Mouse (Mus musculus): ENCODE measurements around the gene Tmx1.

Tmx1 gene

GRCm38 (mm10) chr12:70452726-70453645 lies at the start of gene Tmx1:
Gene Tmx1 (plus strand): TSS chr12:70453095.
- WGBS: under 1% methylated on average over 58 of the region's 58 CpGs

- 25% methylated on average over 6 of the region's 6 CpGs for WGBS
Observed at GRCm38 (mm10) chr12:70404327-70404726, 48.6 kb upstream of the Tmx1 start.

DNA sequence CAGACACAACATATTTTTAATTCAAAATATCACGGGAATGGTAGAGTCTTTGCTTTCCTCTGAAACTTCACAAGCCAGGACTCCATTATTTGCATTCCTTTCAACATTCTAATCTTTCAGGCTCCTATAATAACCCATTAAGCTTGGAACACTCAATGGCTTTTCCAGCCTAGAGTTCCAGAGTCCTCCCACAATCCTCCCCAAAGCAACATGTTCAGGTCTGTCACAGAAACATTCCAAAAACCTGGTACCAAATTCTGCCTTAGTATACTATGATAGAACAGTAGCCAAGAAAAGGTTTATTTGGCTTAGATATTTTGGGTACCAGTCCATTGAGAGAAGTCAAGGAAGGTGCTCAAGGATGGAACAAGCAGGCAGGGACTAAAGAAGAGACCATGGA lies 44.5 kb upstream of the Tmx1 start:
- 48% methylated on average over 1 of the region's 1 CpGs for WGBS

GRCm38 (mm10) chr12:70409600-70409999 lies 43.3 kb upstream of the Tmx1 start:
- WGBS: 45% methylated on average over 2 of the region's 2 CpGs

- 65% methylated on average over 1 of the region's 1 CpGs for WGBS
Observed at GRCm38 (mm10) chr12:70420216-70420615, 32.7 kb upstream of the Tmx1 start.

DNA sequence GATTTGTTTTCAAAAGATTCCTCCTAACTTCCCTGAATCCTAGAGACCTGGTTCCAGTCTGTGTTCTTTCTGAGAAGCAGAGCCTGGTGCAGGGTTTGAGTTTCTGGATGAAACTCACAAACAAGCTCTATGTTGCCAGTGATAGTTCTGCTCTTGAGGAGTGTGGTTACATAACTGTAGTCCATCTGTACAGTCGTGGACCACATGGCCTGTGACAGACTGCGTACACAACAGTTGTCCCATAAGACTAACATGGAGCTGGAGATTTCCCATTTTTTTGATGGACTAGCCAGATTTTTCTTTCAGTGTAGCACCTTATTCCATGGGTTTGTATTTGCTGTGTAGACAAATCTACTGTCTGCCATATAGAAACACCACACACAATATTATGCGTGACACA lies 31.9 kb upstream of the Tmx1 start:
- 74% methylated on average over 3 of the region's 3 CpGs for whole genome bisulfite sequencing

DNA sequence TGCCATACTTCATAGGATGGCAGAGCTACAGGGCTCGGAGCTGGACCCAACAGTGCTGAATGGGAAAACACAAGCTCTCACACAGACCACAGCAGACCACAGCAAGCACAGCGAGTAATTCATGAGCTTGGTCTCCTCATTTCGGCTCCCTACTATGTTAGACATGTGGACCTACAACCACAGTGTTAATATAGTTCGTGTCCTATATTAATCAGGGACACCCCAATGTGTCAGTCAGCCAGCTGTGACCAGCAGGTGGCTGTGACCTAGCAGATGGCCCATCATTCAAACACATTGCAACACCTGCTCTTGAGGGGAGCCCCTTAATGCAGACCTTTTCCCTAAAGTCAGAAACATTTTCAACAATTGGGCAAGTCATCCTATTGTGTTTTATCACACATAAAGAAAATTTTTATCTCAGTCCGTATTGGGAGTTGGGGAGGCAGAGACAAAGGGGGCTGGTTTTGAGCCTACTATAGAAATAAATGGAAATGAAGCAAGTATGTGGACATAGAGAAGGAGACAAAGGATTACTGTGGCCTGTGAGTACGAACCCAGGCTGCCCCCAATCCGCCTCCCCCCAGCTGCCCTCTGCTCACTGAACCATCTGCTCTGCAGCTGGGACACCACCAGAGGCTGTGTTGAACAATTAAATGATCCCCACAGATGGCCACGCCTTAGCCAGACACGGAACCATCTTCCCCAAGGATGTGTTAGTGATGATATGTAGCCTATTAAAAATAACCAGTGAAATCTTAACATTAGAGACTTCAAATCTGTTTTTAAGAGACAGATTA lies 30.4 kb upstream of the Tmx1 start:
- WGBS: 62% methylated on average over 9 of the region's 9 CpGs

- WGBS: 86% methylated on average over 3 of the region's 3 CpGs
Observed at GRCm38 (mm10) chr12:70427885-70428284, 25.0 kb upstream of the Tmx1 start.

DNA sequence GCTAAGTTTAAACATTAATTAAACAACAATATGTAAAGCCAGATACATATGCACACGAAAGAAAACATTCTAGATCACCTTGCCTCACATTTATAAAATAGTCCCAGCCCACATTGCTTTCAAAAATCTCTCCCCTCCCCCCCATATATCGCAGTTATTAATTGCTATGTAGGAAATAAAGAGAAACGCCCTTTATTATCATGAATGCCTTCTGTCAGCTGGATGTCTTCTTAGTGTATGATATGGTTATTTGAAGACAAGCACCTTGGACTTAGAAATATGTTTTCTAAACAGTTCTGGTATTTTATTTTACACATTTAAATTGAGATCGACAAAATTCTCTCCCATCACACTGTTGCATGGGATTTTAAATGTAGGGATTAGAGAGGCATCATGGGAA lies 23.3 kb upstream of the Tmx1 start:
- WGBS: 87% methylated on average over 4 of the region's 4 CpGs

GRCm38 (mm10) chr12:70430307-70430950 lies 22.5 kb upstream of the Tmx1 start:
- 15% methylated on average over 8 of the region's 8 CpGs for WGBS

- 18% methylated on average over 5 of the region's 5 CpGs for WGBS
Observed at GRCm38 (mm10) chr12:70431428-70431827, 21.5 kb upstream of the Tmx1 start.

GRCm38 (mm10) chr12:70451533-70451932 lies 1.4 kb upstream of the Tmx1 start:
- whole genome bisulfite sequencing: 95% methylated on average over 3 of the region's 3 CpGs

GRCm38 (mm10) chr12:70452143-70452542 lies 752 bp upstream of the Tmx1 start:
- WGBS: 78% methylated on average over 2 of the region's 2 CpGs

- 67% methylated on average over 8 of the region's 8 CpGs for WGBS
Observed at GRCm38 (mm10) chr12:70455226-70455625, 2.3 kb downstream of the Tmx1 start.

- 86% methylated on average over 1 of the region's 1 CpGs for WGBS
Observed at GRCm38 (mm10) chr12:70459546-70459945, 6.7 kb downstream of the Tmx1 start.

DNA sequence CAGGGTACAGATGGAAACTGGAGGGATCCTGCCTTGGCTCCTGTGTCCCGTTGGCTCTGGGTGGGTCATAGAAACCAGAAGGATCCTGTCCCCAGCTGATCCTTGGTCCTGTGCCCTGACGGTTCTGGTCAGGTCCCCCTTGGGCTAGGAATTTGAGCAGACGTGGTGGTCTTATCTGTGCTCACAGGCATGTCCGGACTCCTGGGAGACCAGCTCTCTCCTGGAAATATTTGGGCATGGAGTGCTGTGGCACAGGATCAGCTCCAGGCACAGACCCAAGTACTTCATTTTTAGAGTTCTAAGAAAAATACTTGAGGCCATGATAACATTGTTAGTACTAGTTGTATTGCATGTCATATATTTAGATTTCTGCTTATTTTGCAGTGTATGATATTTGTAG lies 11.1 kb downstream of the Tmx1 start:
- WGBS: 69% methylated on average over 4 of the region's 4 CpGs

DNA sequence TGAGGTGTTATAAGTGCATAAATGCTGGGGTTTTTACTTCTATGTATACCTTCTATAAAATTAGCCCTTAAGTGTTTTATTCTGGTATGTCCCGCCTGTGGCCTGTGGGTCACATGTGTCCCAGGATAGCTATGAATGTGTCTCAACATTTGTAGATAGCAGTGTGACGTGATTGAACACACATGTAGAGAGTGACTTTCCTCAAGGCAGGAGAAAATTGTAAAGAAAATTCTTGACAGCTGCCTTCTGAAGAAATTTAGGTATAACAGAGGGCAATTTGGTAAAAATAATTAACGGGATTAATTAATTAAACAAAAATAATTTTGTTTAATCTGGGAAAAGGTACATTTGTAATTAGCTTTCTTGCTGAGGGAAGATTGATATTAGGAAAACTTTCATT lies 22.4 kb downstream of the Tmx1 start:
- WGBS: 89% methylated on average over 3 of the region's 3 CpGs

DNA sequence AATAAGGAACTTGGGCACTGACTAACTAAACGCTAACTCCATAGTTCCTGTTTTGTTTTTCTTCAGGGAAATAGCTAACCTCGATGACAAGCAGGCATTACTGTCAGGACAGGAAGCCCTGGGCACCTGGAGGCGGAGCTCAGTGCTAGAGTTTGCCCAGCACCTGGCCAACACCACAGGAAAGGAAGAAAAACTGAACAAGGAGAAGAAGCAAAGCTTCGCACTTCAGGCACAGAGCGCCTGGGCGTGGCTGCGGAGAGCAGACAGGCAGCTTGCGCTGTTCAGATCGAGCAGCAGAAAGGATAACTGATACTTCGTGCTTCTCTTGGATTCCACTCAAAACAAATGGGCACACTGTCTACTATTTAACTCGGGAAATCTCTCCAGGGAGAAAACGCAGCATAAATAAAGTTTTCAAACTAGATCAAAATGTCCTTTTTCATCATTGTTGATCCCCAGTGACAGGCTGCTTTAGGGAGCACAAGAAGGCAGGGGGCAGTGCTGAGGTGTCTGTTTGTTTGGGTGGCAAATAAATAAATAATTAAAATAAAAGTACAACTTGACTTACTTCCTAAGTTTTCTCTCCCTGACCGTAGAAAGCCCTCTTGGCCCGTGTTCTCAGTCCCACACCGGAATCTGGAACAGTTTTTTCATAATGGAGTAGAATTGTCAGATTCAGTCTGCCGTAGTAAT lies 24.1 kb downstream of the Tmx1 start:
- WGBS: 50% methylated on average over 16 of the region's 16 CpGs

GRCm38 (mm10) chr12:70477593-70478287 lies 24.8 kb downstream of the Tmx1 start:
- 68% methylated on average over 16 of the region's 16 CpGs for WGBS

DNA sequence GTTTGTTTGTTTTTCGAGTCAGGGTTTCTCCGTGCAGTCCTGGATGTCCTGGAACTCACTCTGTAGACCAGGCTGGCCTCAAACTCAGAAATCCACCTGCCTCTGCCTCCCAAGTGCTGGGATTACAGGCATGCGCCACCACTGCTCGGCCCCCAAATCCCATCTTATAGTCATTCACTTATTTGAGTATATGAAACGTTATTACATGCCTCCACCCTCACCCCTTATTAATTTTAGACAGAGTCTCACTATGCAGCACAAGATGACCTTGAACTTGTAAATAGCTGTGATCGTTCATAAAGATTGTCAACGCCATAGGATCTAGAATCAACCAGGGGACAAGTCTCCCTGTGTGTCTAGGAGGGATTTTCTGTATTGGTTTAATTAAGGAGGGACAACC lies 33.1 kb downstream of the Tmx1 start:
- WGBS: 93% methylated on average over 7 of the region's 7 CpGs
